Mouse (Mus musculus) olfactory bulb, adult 2 months (tissue): ENCODE data around the gene Bnip2. TPM values are rescaled to one million over a fixed set of nuclear protein-coding genes. Genes with fewer than 3 reads are reported as not detected.

ENCODE experiments used
- H3K27ac ChIP-seq: fragments of 200-500 bp; 2 replicates; pipeline ENCODE4 v1.5.1; 2012; ENCODE audit warnings: low read depth, low read length; ENCODE audit not compliant: insufficient read depth
- H3K4me1 ChIP-seq: fragments of 200-500 bp; 2 replicates; pipeline ENCODE4 v1.6.1; 2012; ENCODE audit warnings: low read length; ENCODE audit not compliant: control insufficient read depth, insufficient read depth
- H3K4me3 ChIP-seq: fragments of 200-500 bp; 2 replicates; pipeline ENCODE4 v1.5.1; 2012; ENCODE audit warnings: mild to moderate bottlenecking, low read depth, low read length, moderate library complexity; ENCODE audit not compliant: insufficient read depth
- CTCF ChIP-seq: fragments of 200-500 bp; IDR thresholded peaks from 2 replicates; pipeline ENCODE4 v1.5.1; 2012; ENCODE audit warnings: low read depth, mild to moderate bottlenecking, low read length, moderate library complexity; ENCODE audit not compliant: insufficient read depth
- POLR2A ChIP-seq: fragments of 200-500 bp; IDR thresholded peaks from 2 replicates; pipeline ENCODE4 v1.6.1; 2012; ENCODE audit warnings: mild to moderate bottlenecking, low read depth, low read length, moderate library complexity; ENCODE audit not compliant: insufficient read depth
- WGBS: fragments of 180-500 bp; shearing (Covaris S2); methylation state at CpG from one replicate; pipeline ENCODE4 v1.1.7; 2018; 5-methylcytosine and 5-hydroxymethylcytosine counted together
- polyA plus RNA-seq: library from polyadenylated mRNA; stranded (reverse); fragments of >200 nt; gene quantifications from 2 replicates; pipeline ENCODE4 v1.2.4, GENCODE M21; 2012; ENCODE audit warnings: low replicate concordance; ENCODE audit not compliant: missing spikeins, insufficient read depth, insufficient read length

The Bnip2 gene
- polyA plus RNA-seq, 1 experiment: not detected

- H3K27ac ChIP-seq: no peak overlapping the region
- no peak overlapping the region for H3K4me3 ChIP-seq
- WGBS: 90% methylated on average over 11 of the region's 11 CpGs
- no peak for TF ChIP-seq POLR2A
- TF ChIP-seq CTCF: no peak
- no peaks in the 10 kb centered on the region for H3K4me1 ChIP-seq
These were observed 51.3 kb downstream of the Bnip2 start for GRCm38 (mm10) chr9:70040570-70040969.

GRCm38 (mm10) chr9:70042137-70042536 is 52.9 kb downstream of the Bnip2 start:
- H3K27ac ChIP-seq: no peak overlapping the region
- H3K4me3 ChIP-seq: no peak overlapping the region
- no peaks in the 10 kb centered on the region for H3K4me1 ChIP-seq
- WGBS: 91% methylated on average over 4 of the region's 4 CpGs
- TF ChIP-seq CTCF (no peak), POLR2A (no peak)

GRCm38 (mm10) chr9:70042935-70043334 is 53.7 kb downstream of the Bnip2 start:
- TF ChIP-seq CTCF: no peak
- no peak for TF ChIP-seq POLR2A
- Histone ChIP-seq H3K4me3 (no peak overlapping the region), H3K27ac (no peak overlapping the region), H3K4me1 (no peaks in the 10 kb centered on the region)
- WGBS: 57% methylated on average over 1 of the region's 1 CpGs

GRCm38 (mm10) chr9:70044865-70045264 is 55.6 kb downstream of the Bnip2 start:
- no peak overlapping the region for H3K27ac ChIP-seq
- no peak overlapping the region for H3K4me3 ChIP-seq
- WGBS: 87% methylated on average over 2 of the region's 2 CpGs
- TF ChIP-seq POLR2A (no peak), CTCF (no peak)
- H3K4me1 ChIP-seq: no peaks in the 10 kb centered on the region

- 96% methylated on average over 6 of the region's 6 CpGs for WGBS
- no peak overlapping the region for H3K27ac ChIP-seq
- no peak for TF ChIP-seq POLR2A
- no peak for TF ChIP-seq CTCF
- no peak overlapping the region for H3K4me3 ChIP-seq
- H3K4me1 ChIP-seq: no peaks in the 10 kb centered on the region
These were observed 57.0 kb downstream of the Bnip2 start for GRCm38 (mm10) chr9:70046255-70046654.

GRCm38 (mm10) chr9:70047839-70048238 is 58.6 kb downstream of the Bnip2 start:
- Histone ChIP-seq H3K4me3 (no peak overlapping the region), H3K4me1 (no peaks in the 10 kb centered on the region), H3K27ac (no peak overlapping the region)
- WGBS: 70% methylated on average over 3 of the region's 3 CpGs
- TF ChIP-seq CTCF (no peak), POLR2A (no peak)

- 56% methylated on average over 5 of the region's 5 CpGs for whole genome bisulfite sequencing
- Histone ChIP-seq H3K27ac (no peak overlapping the region), H3K4me1 (no peaks in the 10 kb centered on the region), H3K4me3 (no peak overlapping the region)
- TF ChIP-seq POLR2A (no peak), CTCF (no peak)
These were observed 59.0 kb downstream of the Bnip2 start for GRCm38 (mm10) chr9:70048280-70048679.

GRCm38 (mm10) chr9:70048751-70049415 is 59.6 kb downstream of the Bnip2 start:
- Histone ChIP-seq H3K4me1 (no peaks in the 10 kb centered on the region), H3K4me3 (no peak overlapping the region), H3K27ac (no peak overlapping the region)
- TF ChIP-seq CTCF: no peak
- TF ChIP-seq POLR2A: no peak
- 69% methylated on average over 6 of the region's 6 CpGs for WGBS

- WGBS: 41% methylated on average over 3 of the region's 3 CpGs
- Histone ChIP-seq H3K27ac (no peak overlapping the region), H3K4me1 (no peaks in the 10 kb centered on the region), H3K4me3 (no peak overlapping the region)
- TF ChIP-seq CTCF: no peak
- no peak for TF ChIP-seq POLR2A
These were observed 60.1 kb downstream of the Bnip2 start for GRCm38 (mm10) chr9:70049416-70049783.
